Mouse (Mus musculus) midbrain, embryonic 16.5 days (tissue): Measurements from ENCODE around the gene Psma2. TPM values are rescaled to one million over a fixed set of nuclear protein-coding genes. Genes with fewer than 3 reads are reported as not detected.

Experiments
- ATAC-seq: fragments of 200-750 bp; cut with Nextera tagmentation; 2 replicates; pipeline ENCODE4 v1.8.0; 2017; ENCODE audit warnings: moderate TSS enrichment
- H3K27ac ChIP-seq: fragments of 300-500 bp; sonication (generic); 2 replicates; pipeline ENCODE4 v1.5.1; 2014; ENCODE audit warnings: mild to moderate bottlenecking, low read length, mixed read lengths
- H3K27me3 ChIP-seq: fragments of 300-500 bp; sonication (generic); 2 replicates; pipeline ENCODE4 v1.6.1; 2014; ENCODE audit warnings: low read depth, low read length, mixed read lengths; ENCODE audit not compliant: control insufficient read depth, insufficient read depth
- H3K36me3 ChIP-seq: fragments of 300-500 bp; sonication (generic); 2 replicates; pipeline ENCODE4 v1.6.1; 2014; ENCODE audit warnings: mild to moderate bottlenecking, low read length, moderate library complexity, mixed read lengths; ENCODE audit not compliant: control insufficient read depth, insufficient read depth
- H3K4me1 ChIP-seq: fragments of 300-500 bp; sonication (generic); 2 replicates; pipeline ENCODE4 v1.6.1; 2014; ENCODE audit warnings: mild to moderate bottlenecking, low read length, mixed read lengths; ENCODE audit not compliant: control insufficient read depth, insufficient read depth
- H3K4me2 ChIP-seq: fragments of 300-500 bp; sonication (generic); 2 replicates; pipeline ENCODE4 v1.6.1; 2014; ENCODE audit warnings: mild to moderate bottlenecking, low read length, mixed read lengths
- H3K4me3 ChIP-seq: fragments of 300-500 bp; sonication (generic); 2 replicates; pipeline ENCODE4 v1.5.1; 2014; ENCODE audit warnings: low read depth, mild to moderate bottlenecking, low read length, moderate library complexity, mixed read lengths
- H3K9ac ChIP-seq: fragments of 300-500 bp; sonication (generic); 2 replicates; pipeline ENCODE4 v1.6.1; 2014; ENCODE audit warnings: low read depth, low read length, mixed read lengths
- H3K9me3 ChIP-seq: fragments of 300-500 bp; sonication (generic); replicated peaks from 2 replicates; pipeline ENCODE4 v1.6.1; 2014; ENCODE audit warnings: mild to moderate bottlenecking, low read length, mixed read lengths; ENCODE audit not compliant: control insufficient read depth, poor library complexity, severe bottlenecking
- WGBS: fragments of 180-500 bp; shearing (Covaris S2); extraction: QIAGEN DNeasy Blood & Tissue Kit; methylation state at CpG from one replicate; pipeline ENCODE4 v1.1.7; 2014; 5-methylcytosine and 5-hydroxymethylcytosine counted together
- polyA plus RNA-seq: library from polyadenylated mRNA; unstranded; fragments of >200 nt; fragmentation: Nextera tagmentation; extraction: Ambion mirVana; gene quantifications from 2 replicates; pipeline ENCODE4 v1.2.1, GENCODE M21; 2015

Psma2 gene
- 159 and 168 TPM in 2 replicates for polyA plus RNA-seq

DNA sequence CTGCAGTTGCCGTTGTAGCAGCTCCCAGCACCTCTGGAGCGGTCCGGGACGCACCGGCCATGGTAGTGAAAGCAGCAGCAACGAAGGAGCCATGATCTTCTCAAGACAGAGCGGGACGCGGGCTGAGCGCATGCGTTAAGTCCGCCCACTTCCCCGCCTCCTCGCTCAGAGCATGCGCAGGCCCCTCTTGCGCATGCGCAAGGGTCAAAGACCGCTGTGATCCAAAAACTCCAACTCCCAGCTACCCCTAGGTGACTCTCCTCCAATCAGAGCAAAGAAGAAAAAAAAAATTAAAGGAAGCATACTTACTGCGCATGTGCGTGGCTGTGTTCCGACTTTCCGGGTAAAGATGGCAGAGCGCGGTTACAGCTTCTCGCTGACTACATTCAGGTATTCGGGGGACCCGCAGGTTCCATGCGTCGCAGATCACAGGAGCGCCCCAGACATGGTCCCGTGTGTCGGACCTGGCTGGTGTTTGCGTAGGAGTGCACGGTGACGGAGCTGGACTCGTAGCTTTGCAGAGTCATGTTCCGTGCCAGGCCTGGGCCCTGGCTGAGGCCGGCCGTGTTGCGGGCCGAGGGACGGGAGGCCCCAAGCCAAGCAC lies at the start of gene Psma2, which contains the start of gene Mrpl32:
Psma2 (plus strand) TSS at position 315 of the 604 bp plus-strand sequence.
Mrpl32 (minus strand) TSS at position 240 of the 604 bp plus-strand sequence.
- H3K4me3 ChIP-seq, result peak within 1 kb of the TSS; percentile 96
- H3K4me2 ChIP-seq, result peak within 1 kb of the TSS; percentile 71
- peaks cover 18% of the 10 kb centered on the region for H3K36me3 ChIP-seq
- peak within 1 kb of the TSS; percentile 90 for H3K9ac ChIP-seq
- no peaks in the 10 kb centered on the region for H3K9me3 ChIP-seq
- H3K4me1 ChIP-seq, result peaks cover 13% of the 10 kb centered on the region
- peak; percentile 99 for ATAC-seq
- WGBS, result under 1% methylated on average over 42 of the region's 42 CpGs
- peak within 1 kb of the TSS; percentile 81 for H3K27ac ChIP-seq
- H3K27me3 ChIP-seq, result no peaks in the 10 kb centered on the region

DNA sequence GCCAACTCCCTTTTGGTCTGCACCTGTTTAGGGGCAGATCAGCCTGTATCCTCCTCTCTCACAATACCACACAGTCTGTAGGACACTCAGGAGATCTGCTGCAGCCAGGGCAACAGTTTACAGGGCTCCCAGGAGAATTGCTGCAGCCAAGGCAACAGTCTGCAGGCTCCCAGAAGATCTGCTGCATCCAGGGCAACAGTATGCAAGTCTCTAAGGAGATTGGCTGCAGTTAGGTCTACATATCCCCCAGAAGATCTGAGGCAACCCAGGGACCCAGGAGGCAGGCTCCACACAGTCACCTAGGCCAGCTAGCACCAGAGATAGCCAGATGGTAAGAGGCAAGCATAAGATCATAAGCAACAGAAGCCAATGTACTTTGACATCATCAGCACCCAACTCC lies 38.9 kb upstream of the Psma2 start:
- Histone ChIP-seq H3K4me2 (no peak overlapping the region), H3K4me3 (no peak overlapping the region), H3K36me3 (no peaks in the 10 kb centered on the region), H3K4me1 (no peaks in the 10 kb centered on the region), H3K9me3 (0 out of 2 replicates have a peak, but pooled peaks cover 5% of the 10 kb centered on the region), H3K9ac (no peak overlapping the region), H3K27ac (no peak overlapping the region), H3K27me3 (no peaks in the 10 kb centered on the region)
- ATAC-seq, result no peak

DNA sequence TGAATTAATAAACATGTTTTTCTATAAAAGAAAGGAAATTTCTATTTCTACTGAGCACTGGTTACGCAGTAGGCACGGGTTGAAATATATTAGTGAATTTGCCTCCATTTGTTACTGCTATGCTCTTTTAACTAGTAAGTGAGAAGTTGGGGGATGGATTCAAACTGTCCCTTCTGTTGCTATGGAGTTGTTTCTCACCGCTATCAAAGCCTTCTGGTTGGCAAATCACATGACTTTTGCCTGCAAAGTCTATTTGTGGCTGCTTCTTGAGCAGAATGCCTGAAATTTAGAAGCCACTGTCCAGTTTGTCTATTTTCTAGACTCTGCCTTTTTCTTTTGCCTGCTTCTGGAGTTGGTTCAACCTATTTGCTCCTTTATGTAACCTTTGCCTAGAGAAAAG lies 32.6 kb upstream of the Psma2 start:
- Histone ChIP-seq H3K9ac (no peak overlapping the region), H3K27me3 (no peaks in the 10 kb centered on the region), H3K36me3 (no peaks in the 10 kb centered on the region), H3K4me1 (no peaks in the 10 kb centered on the region), H3K27ac (no peak overlapping the region), H3K4me3 (no peak overlapping the region), H3K4me2 (no peak overlapping the region), H3K9me3 (0 out of 2 replicates have a peak, but pooled peaks cover 5% of the 10 kb centered on the region)
- WGBS, result 78% methylated on average over 3 of the region's 3 CpGs
- no peak for ATAC-seq

DNA sequence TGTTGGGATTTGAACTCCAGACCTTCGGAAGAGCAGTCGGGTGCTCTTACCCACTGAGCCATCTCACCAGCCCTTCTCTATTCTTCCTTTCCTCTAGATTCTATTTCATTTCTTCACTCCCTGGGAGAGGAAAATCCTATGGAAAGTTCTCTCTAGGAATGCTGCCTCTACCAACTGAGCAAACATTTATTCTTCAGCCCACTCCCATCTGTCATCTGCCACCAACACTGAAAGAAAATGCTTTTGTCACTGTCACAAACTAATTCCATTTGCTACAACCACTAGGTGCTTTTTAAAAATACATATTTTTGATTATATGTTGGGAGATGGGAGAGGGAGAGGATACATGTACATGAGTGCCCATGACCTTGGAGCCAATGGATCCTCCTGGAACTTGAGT lies 10.3 kb upstream of the Psma2 start:
- H3K27ac ChIP-seq, result no peak overlapping the region
- no peak overlapping the region for H3K9ac ChIP-seq
- no peak for ATAC-seq
- no peaks in the 10 kb centered on the region for H3K36me3 ChIP-seq
- no peaks in the 10 kb centered on the region for H3K9me3 ChIP-seq
- no peak overlapping the region for H3K4me2 ChIP-seq
- H3K27me3 ChIP-seq, result no peaks in the 10 kb centered on the region
- no peak overlapping the region for H3K4me3 ChIP-seq
- H3K4me1 ChIP-seq, result no peaks in the 10 kb centered on the region
- WGBS, result 90% methylated on average over 2 of the region's 2 CpGs

DNA sequence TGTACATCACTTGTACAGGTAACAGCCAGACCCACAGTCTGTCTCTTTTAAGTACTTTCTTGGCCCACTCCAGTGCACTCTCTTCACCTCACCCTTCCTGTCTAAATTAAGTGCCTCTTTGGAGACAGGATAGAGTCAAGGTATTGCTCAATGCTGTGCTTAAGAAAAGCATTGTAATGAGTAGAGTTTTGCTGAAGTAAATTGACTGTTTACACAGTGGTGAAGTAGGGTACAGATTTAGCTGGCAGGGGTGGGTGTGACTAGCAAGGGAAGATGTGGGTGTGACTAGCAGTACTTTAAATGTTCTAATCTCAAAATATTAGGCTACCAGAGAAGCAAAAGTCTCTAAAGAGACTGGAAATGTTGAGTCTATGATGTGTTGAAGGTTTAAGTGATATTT lies 5.4 kb upstream of the Psma2 start:
- Histone ChIP-seq H3K4me3 (no peak overlapping the region), H3K4me1 (peaks cover 7% of the 10 kb centered on the region), H3K36me3 (peaks cover 10% of the 10 kb centered on the region), H3K27me3 (no peaks in the 10 kb centered on the region), H3K9me3 (no peaks in the 10 kb centered on the region), H3K9ac (no peak overlapping the region), H3K27ac (no peak overlapping the region), H3K4me2 (no peak overlapping the region)
- ATAC-seq, result no peak

DNA sequence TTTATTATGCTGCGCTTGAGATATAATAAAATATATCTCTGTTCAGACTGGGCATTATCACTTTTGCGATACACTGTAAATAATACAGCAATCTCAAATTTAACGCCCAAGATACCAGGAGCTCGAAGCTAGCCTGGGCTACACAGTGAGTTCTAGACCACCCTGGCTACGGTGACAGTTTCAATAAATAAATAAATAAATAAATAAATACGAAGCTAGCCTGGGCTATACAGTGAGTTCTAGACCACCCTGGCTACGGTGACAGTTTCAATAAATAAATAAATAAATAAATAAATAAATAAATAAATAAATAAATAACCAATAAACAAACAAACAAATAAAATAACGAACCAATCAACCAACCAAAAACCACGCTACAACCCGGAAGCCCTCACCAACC lies 577 bp upstream of the Psma2 start:
- WGBS, result 10% methylated on average over 10 of the region's 10 CpGs
- Histone ChIP-seq H3K36me3 (peaks cover 14% of the 10 kb centered on the region), H3K27me3 (no peaks in the 10 kb centered on the region), H3K9me3 (no peaks in the 10 kb centered on the region), H3K4me1 (peaks cover 13% of the 10 kb centered on the region), H3K4me2 (peak overlapping the region; percentile 68), H3K4me3 (peak overlapping the region; percentile 96), H3K27ac (peak overlapping the region; percentile 81), H3K9ac (peak overlapping the region; percentile 90)
- peak; percentile 80 for ATAC-seq

DNA sequence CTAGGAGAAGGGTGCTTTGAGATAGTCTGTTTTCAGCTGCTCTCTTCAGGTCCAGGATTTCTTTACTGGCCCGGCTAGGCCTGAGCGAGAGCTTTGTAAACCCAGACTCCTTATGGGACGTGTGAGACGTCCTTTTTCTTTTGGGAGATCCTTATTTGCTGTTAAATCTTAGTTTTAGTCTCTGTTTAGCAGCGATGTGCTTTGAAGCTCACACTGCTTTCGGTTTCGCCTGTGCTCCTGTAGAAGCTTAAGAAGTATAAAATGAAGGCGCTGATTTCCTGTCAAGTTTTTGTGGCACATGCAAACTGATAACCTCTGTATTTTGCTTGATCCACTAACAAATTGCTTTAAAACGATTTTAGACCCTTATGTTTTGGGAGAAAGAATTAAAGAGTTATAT lies 513 bp downstream of the Psma2 start:
- Histone ChIP-seq H3K27ac (peak overlapping the region; percentile 68; the same call in 1 of the 2 replicates), H3K4me3 (peak overlapping the region; percentile 96), H3K4me2 (peak overlapping the region; percentile 71), H3K9ac (peak overlapping the region; percentile 90), H3K36me3 (peaks cover 17% of the 10 kb centered on the region), H3K9me3 (no peaks in the 10 kb centered on the region), H3K4me1 (peaks cover 13% of the 10 kb centered on the region), H3K27me3 (no peaks in the 10 kb centered on the region)
- ATAC-seq, result no peak
- under 1% methylated on average over 9 of the region's 9 CpGs for WGBS

DNA sequence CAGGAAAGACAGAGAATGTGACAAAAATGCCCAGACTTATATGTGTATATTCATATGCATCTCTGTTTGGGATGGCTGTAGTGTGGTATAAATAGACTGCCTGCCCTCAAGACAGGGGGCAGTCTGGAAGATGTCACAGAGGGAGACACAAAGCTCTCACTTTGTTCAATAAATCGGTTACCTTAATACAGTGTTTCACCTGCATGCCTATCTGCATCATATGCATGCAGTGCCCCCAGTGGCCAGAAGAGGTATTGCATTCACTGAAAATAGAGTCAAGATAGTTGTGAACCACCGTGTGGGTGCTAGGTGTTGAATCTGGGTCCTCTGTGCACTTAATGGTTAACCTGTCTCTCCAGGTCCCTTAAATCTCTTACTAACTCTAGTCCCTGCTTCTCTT lies 5.7 kb downstream of the Psma2 start:
- no peak overlapping the region for H3K27ac ChIP-seq
- H3K4me2 ChIP-seq, result no peak overlapping the region
- H3K9me3 ChIP-seq, result no peaks in the 10 kb centered on the region
- 52% methylated on average over 2 of the region's 2 CpGs for WGBS
- no peaks in the 10 kb centered on the region for H3K27me3 ChIP-seq
- no peak overlapping the region for H3K4me3 ChIP-seq
- H3K36me3 ChIP-seq, result peaks cover 25% of the 10 kb centered on the region
- peaks cover 7% of the 10 kb centered on the region; the same call in 1 of the 2 replicates for H3K4me1 ChIP-seq
- no peak overlapping the region for H3K9ac ChIP-seq
- peak; percentile 71 for ATAC-seq

DNA sequence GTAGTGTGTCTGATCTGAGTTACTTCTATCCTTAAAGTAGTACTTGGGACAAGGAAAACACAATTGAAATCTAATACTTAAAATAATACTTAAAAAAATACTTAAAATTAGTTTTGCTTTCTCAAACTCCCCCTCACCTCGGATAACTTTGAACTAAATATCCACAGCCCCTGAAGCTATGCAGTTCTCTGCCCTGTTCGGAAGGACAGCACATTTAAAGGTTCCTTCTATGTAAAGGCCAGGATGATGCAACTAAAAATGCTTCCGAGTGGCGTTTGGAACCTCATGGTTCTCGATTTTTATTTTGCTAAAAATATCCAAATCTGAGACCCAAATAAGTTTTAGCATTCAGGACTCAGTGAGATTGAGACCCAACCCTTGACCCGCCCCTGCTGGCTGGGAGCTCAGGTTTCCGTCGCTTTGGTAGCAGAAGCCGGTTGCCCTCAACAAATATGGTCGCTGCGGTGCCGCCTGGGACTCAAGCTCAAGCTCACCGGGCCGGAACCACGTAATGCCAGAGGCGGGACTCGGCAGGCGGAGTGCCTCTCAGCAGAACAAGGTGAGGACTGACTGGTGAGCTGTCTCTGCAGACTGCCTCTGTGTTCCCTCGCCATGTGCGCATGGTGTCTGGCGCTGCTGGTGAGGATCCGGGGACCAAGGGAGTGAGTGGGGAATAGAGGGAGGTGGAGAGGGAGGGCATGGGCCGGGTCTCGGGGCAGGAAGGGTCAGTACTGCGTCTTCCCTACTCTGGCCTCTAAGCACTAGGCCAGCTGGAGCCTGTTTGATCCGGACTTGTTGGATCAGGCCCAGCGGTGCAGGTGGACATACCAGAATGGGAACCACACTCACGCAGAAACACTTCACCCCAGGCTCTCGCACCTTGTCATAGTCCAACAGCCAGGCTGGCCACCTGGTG lies 16.9 kb downstream of the Psma2 start, which contains the start of gene AW209491:
AW209491 (plus strand) TSS at position 429 of the 916 bp plus-strand sequence.
- Histone ChIP-seq H3K36me3 (peaks cover 20% of the 10 kb centered on the region), H3K9ac (peak within 1 kb of the TSS; percentile 83), H3K4me2 (peak within 1 kb of the TSS; percentile 66), H3K9me3 (no peaks in the 10 kb centered on the region), H3K27ac (peak within 1 kb of the TSS; percentile 74), H3K27me3 (no peaks in the 10 kb centered on the region), H3K4me3 (peak within 1 kb of the TSS; percentile 61), H3K4me1 (peaks cover 16% of the 10 kb centered on the region)
- ATAC-seq, result peak; percentile 98
- under 1% methylated on average over 29 of the region's 29 CpGs for WGBS
